Mouse (Mus musculus): ENCODE results near the gene Ptgis.
A peak's percentile ranks its signal among the peaks of the same experiment; 100 is the strongest.
"Not testable (repeated sequence)": the region's sequence is repeated elsewhere in the genome, so short reads cannot be mapped to it uniquely, and the experiment has no call there.

Gene Ptgis

GRCm38 (mm10) chr2:167232132-167233008, 8.0 kb downstream of the Ptgis start:
- DNase-seq (ENCODE audit: low read depth, low spot score) = no peak

GRCm38 (mm10) chr2:167230554-167230953, 9.8 kb downstream of the Ptgis start:
- no peak for DNase-seq (ENCODE audit: low read depth, low spot score)

GRCm38 (mm10) chr2:167224937-167225336, 15.5 kb downstream of the Ptgis start:
- no peak for DNase-seq (ENCODE audit: low read depth, low spot score)

DNA sequence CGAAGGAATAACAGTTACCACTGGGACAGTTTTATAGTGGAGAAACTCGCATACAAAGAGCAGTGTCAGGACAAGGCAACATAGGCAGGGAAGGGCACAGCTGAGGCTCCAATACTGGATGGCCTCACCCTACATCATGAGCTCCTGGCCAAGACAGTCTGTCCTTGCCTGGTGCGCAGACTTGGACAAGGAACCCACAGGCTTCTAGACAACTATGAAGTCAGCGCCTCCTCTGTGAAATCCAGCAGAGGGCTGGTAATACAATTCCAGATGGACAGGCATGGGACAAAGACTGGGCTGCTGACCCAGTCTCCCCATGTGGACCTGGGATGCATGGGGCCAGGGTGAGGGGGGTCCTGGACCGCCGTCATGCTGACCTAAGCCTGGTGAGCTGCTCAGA, 16.2 kb downstream of the Ptgis start:
- no peak for DNase-seq (ENCODE audit: low read depth, low spot score)

DNA sequence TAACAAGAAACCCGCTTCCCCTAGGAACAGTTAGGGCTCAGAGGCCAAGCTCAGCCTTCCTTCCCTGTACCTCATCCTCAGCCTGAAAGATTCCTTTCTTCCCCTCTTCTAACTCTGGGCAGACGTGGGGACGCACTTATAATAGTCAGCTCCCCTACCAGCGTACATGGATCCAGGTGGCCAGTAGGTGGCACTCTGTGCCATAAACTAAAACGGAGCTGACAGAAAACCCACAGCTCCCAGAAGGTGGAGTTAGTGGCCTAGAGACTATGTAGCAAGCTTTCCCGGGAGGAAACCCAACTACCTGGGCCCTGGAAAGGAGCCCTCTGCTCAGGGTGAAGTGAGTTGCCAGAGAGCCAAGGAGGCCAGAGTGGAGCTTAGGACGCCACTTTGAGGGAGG, 18.3 kb downstream of the Ptgis start:
- peak; percentile 54 for DNase-seq (ENCODE audit: low read depth, low spot score)

GRCm38 (mm10) chr2:167221159-167221845, 19.1 kb downstream of the Ptgis start:
- no peak for DNase-seq (ENCODE audit: low read depth, low spot score)

DNA sequence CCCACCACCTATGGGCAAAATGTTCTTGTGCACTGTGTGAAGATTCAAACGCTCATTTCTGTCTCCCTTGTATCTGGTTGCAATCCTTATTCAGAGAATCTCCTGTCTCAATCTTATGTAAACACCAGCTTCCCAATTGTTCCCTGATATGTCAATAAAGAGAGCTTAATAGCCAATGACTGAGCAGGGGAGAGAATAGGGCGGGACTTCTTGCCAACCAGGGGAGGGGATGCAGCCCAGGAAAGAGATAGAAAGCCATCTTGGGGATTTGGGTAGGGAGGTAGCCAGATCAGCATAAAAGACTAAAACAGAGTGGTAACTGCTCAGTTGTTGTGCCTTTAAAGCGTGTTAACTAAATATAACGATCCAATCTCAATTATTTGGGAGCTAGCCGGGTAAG, 19.7 kb downstream of the Ptgis start:
- no peak for DNase-seq (ENCODE audit: low read depth, low spot score)

- peak; percentile 74 for DNase-seq (ENCODE audit: low read depth, low spot score)
Measured at GRCm38 (mm10) chr2:167219154-167219775, 21.1 kb downstream of the Ptgis start.

DNA sequence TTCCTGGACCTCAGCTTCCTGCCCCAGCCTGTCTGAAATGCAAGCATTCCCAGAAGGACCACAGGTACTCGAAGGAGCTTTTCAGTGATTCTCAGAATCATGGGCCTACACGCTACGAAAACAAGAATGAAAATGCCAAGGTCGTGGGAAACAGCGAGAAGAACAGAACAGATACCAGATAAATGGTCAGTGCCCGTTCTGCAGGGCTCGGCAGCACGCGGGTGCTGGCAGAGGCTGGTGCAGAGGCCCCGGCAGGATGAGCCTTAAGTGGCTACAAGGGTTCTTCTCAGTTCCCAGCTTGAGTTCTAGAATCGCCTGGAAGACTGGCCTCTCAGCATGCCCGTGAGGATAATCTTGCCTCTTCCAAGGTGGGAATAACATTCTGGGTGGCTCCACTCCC, 26.7 kb downstream of the Ptgis start:
- DNase-seq (ENCODE audit: low read depth, low spot score) = no peak

GRCm38 (mm10) chr2:167213076-167213475, 27.3 kb downstream of the Ptgis start:
- DNase-seq (ENCODE audit: low read depth, low spot score) = no peak

- DNase-seq (ENCODE audit: low read depth, low spot score) = no peak
Measured at GRCm38 (mm10) chr2:167212551-167212950, 27.9 kb downstream of the Ptgis start.

DNA sequence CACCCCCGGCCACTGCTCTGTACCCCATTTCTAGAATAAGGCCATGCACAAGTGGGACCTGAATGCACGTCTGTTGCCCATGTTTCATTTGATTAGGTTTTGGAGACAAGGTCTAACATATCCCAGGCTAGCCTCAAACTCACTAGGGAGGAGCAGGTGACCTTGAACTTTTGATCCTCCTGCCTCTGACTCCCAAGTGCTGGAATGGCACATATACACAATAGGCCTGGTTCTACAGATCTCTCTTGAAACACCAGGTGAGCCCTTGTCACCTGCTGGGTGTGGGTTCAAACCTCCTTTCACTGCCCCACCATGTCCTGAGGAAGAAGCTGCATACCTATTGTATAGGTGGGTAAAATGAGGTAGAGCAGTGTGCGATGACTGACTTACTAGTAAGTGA, 28.3 kb downstream of the Ptgis start:
- no peak for DNase-seq (ENCODE audit: low read depth, low spot score)

GRCm38 (mm10) chr2:167209900-167210299, 30.5 kb downstream of the Ptgis start:
- DNase-seq (ENCODE audit: low read depth, low spot score) = no peak

DNA sequence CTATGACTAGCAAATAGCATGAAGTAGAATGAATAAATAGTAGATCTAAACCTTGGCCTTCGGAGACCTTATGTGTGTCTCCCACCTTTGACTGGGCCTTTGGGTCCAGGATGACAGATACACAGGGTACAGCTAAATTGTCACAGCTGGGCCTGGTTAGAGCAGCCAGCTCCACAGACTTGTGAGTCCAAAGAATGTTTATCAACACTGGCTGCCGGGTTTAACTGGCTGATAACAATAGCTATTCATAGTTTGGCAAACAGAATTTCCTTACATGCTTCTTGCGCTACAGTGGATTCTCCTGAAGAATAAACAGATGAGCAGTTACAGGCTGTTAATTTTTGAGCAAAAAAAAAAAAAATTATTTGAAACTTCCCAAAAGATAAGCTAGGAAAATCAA, 31.4 kb downstream of the Ptgis start:
- DNase-seq (ENCODE audit: low read depth, low spot score) = no peak

DNA sequence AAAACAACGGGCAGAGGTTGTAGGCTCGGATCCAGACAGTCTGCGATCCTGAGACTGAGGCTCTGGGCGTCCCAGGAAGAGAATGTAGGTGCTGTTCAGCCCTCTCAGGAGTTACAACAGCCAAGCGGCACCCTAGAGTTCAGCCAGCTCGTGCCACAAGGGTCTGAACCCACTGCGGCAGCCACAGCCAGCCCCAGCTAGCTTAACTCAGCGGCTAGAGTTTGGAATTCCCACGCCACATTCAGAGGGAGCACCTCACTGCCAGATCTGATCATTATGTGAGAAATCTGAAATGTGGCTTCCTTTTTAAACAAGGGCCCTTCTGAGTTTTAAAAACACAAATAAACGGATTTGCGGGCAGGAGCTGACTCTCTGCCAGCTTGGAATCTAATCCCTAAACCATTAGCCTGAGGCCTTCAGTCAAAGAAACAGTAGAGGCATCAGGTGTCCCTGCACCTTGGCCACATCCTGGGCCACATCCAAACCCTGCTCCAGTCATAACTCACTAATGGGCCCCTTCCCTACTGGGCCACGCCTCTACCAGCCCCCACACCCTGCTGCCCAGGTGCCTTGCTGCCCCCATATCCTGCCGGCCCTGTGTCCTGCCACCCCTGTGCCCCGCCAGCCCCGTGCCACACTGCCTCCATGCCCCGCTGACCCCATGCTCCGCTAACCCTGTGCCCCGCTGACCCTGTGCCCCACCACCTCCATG, 34.3 kb downstream of the Ptgis start:
- no peak for DNase-seq (ENCODE audit: low read depth, low spot score)

DNA sequence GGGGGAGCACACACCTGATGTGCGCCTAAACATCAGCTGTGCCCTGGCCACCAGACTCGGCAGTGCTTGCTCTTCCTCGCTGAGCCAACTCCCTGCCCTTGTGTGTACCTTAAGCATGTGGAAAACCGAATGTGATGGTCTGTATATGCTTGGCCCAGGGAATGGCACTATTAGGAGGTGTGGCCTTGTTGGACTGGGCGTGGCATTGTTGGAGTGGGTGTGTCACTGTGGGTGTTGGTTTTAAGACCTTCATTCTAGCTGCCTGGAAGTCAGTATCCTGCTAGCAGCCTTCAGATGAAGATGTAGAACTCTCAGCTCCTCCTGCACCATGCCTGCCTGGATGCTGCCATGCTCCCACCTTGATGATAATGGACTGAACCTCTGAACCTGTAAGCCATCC, 35.7 kb downstream of the Ptgis start:
- not testable (repeated sequence) for DNase-seq (ENCODE audit: low read depth, low spot score)

GRCm38 (mm10) chr2:167203505-167204166, 36.8 kb downstream of the Ptgis start:
- DNase-seq (ENCODE audit: low read depth, low spot score) = no peak

DNA sequence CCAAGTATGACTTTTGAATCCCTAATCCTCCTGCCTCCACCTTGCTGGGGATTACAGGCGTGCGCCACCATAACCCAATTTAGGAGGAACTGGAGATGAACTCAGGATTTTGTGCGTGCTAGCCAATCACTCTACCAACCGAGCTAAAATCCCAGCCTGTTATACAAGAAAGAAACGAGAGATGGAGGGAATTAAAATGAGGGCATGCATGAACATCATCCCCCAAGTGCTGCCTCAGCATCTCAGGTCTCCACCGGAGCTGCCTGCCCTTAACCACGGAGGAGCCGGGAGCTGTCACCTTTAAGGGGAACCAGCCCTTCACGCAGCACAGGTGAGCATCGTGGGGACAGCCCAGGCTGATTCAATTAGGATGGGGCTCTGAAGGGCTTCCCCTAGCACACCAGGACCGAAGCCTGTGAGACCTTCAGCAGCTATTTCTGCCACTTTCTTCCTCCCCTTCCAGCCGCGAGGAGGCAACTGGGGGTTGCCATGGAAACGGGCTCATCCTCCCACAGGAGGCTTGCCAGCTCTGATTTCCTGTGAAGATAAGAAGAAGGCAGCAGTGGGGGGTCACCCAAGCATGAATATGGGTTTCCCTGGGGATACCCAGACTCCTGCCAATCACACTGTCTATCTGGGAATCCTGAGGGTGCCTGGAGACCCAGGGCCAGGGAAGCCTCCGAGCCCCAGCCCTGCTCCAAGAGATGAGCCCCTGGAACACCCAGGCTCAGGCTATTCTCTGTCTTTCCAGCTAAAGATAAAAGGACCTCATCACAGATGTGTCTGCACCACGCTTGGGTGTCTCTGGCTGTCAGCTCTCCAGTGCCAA, 38.7 kb downstream of the Ptgis start:
- peak; percentile 91 for DNase-seq (ENCODE audit: low read depth, low spot score)

- DNase-seq (ENCODE audit: low read depth, low spot score) = no peak
Measured at GRCm38 (mm10) chr2:167198660-167199427, 41.6 kb downstream of the Ptgis start.

DNA sequence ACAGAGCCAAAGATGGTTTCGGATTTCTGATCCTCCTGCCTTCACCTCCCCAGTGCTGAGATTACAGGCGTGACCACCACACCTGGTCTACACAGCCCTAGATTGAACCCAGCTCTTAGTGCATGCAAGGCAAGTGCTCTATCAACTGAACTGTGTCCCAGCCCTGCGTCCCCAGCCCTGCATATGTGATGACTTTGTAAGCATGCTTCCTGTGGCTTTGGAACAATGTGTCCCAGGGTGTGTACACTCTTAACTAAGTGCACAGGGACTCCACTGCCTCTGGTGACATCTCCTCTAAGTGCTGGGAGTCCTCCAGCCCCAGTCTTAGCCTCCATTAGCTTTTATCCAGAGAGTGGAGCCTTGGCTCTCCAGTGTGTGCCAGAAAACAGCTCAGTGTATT, 47.0 kb downstream of the Ptgis start:
- DNase-seq (ENCODE audit: low read depth, low spot score) = no peak

All from telencephalon, adult 2 months (tissue).